Mouse (Mus musculus) midbrain, postnatal 0 days (tissue): Measurements from ENCODE around the gene Sema3d. TPM values are rescaled to one million over a fixed set of nuclear protein-coding genes. Genes with fewer than 3 reads are reported as not detected.

Experiments used
- ATAC-seq: fragments of 200-750 bp; cut with Nextera tagmentation; 2 replicates; pipeline ENCODE4 v1.8.0; 2017; ENCODE audit warnings: moderate number of reproducible peaks, mild to moderate bottlenecking, moderate TSS enrichment, moderate library complexity; ENCODE audit not compliant: low FRiP score
- DNase-seq: peaks from one replicate; pipeline ENCODE4 v3.0.0-alpha.2; 2015; ENCODE audit warnings: low spot score
- H3K27ac ChIP-seq: fragments of 300-500 bp; sonication (generic); 2 replicates; pipeline ENCODE4 v1.5.1; 2014; ENCODE audit warnings: low read depth, mild to moderate bottlenecking, low read length, mixed read lengths
- H3K27me3 ChIP-seq: fragments of 300-500 bp; sonication (generic); 2 replicates; pipeline ENCODE4 v1.6.1; 2014; ENCODE audit warnings: low read length, control low read depth, mixed read lengths; ENCODE audit not compliant: insufficient read depth
- H3K36me3 ChIP-seq: fragments of 300-500 bp; sonication (generic); 2 replicates; pipeline ENCODE4 v1.6.1; 2014; ENCODE audit warnings: low read length, control low read depth, mixed read lengths; ENCODE audit not compliant: insufficient read depth
- H3K4me1 ChIP-seq: fragments of 300-500 bp; sonication (generic); 2 replicates; pipeline ENCODE4 v1.6.1; 2014; ENCODE audit warnings: mild to moderate bottlenecking, control low read depth, antibody characterized with exemption, low read length, mixed read lengths; ENCODE audit not compliant: insufficient read depth
- H3K4me2 ChIP-seq: fragments of 300-500 bp; sonication (generic); 2 replicates; pipeline ENCODE4 v1.6.1; 2014; ENCODE audit warnings: low read depth, mild to moderate bottlenecking, low read length, mixed read lengths; ENCODE audit not compliant: poor library complexity, severe bottlenecking
- H3K4me3 ChIP-seq: fragments of 300-500 bp; sonication (generic); 2 replicates; pipeline ENCODE4 v1.5.1; 2014; ENCODE audit warnings: low read depth, mild to moderate bottlenecking, low read length, moderate library complexity
- H3K9ac ChIP-seq: fragments of 300-500 bp; sonication (generic); replicated peaks from 2 replicates; pipeline ENCODE4 v1.6.1; 2014; ENCODE audit warnings: mild to moderate bottlenecking, low read length, moderate library complexity, mixed read lengths; ENCODE audit not compliant: poor library complexity, severe bottlenecking
- H3K9me3 ChIP-seq: fragments of 300-500 bp; sonication (generic); 2 replicates; pipeline ENCODE4 v1.6.1; 2016; ENCODE audit warnings: low read length, control low read depth
- CTCF ChIP-seq: IDR thresholded peaks from 2 replicates; pipeline ENCODE4 v1.5.1; 2016; ENCODE audit warnings: antibody characterized with exemption, mild to moderate bottlenecking
- WGBS: fragments of 180-500 bp; shearing (Covaris S2); extraction: QIAGEN DNeasy Blood & Tissue Kit; methylation state at CpG from one replicate; pipeline ENCODE4 v1.1.7; 2014; 5-methylcytosine and 5-hydroxymethylcytosine counted together
- polyA plus RNA-seq: library from polyadenylated mRNA; unstranded; fragments of >200 nt; fragmentation: Nextera tagmentation; extraction: Ambion mirVana; gene quantifications from 2 replicates; pipeline ENCODE4 v1.2.1, GENCODE M21; 2015
- total RNA-seq: library from RNA; depleted of rRNA; stranded (reverse); fragments of >200 nt; gene quantifications from 2 replicates; pipeline ENCODE4 v1.2.3, GENCODE M21; 2014

Gene Sema3d
- total and polyA plus RNA-seq, 2 experiments from 2014 or later: 1.8 to 3.7 TPM

- Histone ChIP-seq H3K9ac (no peak overlapping the region), H3K36me3 (no peaks in the 10 kb centered on the region), H3K4me1 (no peaks in the 10 kb centered on the region), H3K4me2 (no peak overlapping the region), H3K27ac (no peak overlapping the region), H3K4me3 (no peak overlapping the region), H3K9me3 (no peaks in the 10 kb centered on the region), H3K27me3 (no peaks in the 10 kb centered on the region)
- 83% methylated on average over 1 of the region's 1 CpGs for WGBS
- TF ChIP-seq CTCF: no peak
- ATAC-seq (no peak), DNase-seq (no peak)
Measured at GRCm38 (mm10) chr5:12566568-12566967, 183.4 kb downstream of the Sema3d start.

DNA sequence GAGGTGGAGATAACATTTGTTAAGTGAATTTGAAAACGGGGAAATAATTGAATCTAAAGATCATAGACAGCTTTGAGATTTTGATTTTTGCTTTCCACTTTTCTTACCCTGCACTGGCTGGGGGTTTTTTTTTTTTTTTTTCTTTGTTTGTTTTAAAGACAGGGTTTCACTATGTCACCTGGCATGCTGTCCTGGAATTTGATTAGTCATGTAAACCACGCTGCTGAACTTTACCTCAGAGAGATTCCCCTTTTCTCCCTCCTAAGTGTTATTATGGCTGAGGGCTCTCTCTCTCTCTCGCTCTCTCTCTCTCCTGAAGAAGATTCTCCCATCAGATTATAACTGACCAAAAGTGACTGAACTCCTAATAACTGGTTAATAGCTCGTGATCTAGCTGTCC, 191.4 kb downstream of the Sema3d start:
- WGBS: 79% methylated on average over 4 of the region's 4 CpGs
- no peaks in the 10 kb centered on the region for H3K9me3 ChIP-seq

DNA sequence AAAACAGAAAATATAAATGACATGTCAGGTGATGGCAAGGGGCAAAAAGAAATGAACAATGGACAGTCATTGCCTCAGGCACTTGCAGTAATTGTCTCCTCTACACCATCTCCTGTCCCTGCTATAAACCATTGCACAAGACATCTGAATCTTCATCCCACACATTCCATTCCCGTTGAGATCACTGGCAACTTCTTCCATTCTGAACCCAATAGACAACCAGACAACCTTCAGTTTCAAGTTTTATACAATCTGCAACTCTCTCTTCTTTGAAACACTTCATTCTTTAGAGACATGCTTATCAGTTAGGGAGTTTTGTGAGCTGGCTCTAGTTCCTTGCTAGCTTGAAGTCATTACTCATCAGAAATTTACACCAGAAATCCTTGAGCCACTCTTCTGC, 192.1 kb downstream of the Sema3d start:
- Histone ChIP-seq H3K36me3 (no peaks in the 10 kb centered on the region), H3K27me3 (no peaks in the 10 kb centered on the region), H3K9me3 (no peaks in the 10 kb centered on the region), H3K9ac (no peak overlapping the region), H3K4me2 (no peak overlapping the region), H3K27ac (no peak overlapping the region), H3K4me3 (no peak overlapping the region), H3K4me1 (no peaks in the 10 kb centered on the region)
- DNase-seq (no peak), ATAC-seq (no peak)
- TF ChIP-seq CTCF: no peak
- 78% methylated on average over 1 of the region's 1 CpGs for WGBS

More for the DNA sequence above, 191.4 kb downstream of the Sema3d start:
- H3K36me3 ChIP-seq: no peaks in the 10 kb centered on the region
- no peaks in the 10 kb centered on the region for H3K4me1 ChIP-seq
- H3K27me3 ChIP-seq: no peaks in the 10 kb centered on the region
- no peak overlapping the region for H3K4me3 ChIP-seq
- DNase-seq (no peak), ATAC-seq (no peak)
- H3K9ac ChIP-seq: no peak overlapping the region
- H3K4me2 ChIP-seq: no peak overlapping the region
- no peak overlapping the region for H3K27ac ChIP-seq
- no peak for TF ChIP-seq CTCF

- Histone ChIP-seq H3K36me3 (no peaks in the 10 kb centered on the region), H3K4me3 (no peak overlapping the region), H3K4me2 (no peak overlapping the region), H3K4me1 (no peaks in the 10 kb centered on the region), H3K9ac (no peak overlapping the region), H3K27me3 (no peaks in the 10 kb centered on the region), H3K27ac (no peak overlapping the region), H3K9me3 (no peaks in the 10 kb centered on the region)
- no peak for TF ChIP-seq CTCF
- DNase-seq: no peak
- no peak for ATAC-seq
- 65% methylated on average over 4 of the region's 4 CpGs for WGBS
Measured at GRCm38 (mm10) chr5:12579752-12580151, 196.6 kb downstream of the Sema3d start.

DNA sequence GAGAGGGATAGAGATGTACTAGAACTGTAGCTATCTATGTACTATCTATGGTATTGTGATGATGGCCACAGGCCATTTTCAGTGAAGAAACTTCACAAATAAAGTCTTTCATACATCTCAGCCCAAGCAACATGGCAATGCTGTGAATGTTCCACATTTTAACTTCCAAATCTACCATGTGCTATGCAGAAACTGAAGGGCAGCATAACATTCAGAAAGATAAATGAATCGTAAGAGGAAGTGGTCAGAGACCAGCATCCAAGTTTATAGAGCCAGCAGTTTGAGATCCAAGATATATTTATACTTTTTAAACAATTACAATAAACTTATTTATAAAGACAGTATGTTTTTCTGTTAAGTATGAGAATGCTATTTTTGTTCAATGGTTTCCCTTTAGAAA, 199.4 kb downstream of the Sema3d start:
- WGBS: 98% methylated on average over 1 of the region's 1 CpGs
- ATAC-seq (no peak), DNase-seq (no peak)
- Histone ChIP-seq H3K4me2 (no peak overlapping the region), H3K9me3 (no peaks in the 10 kb centered on the region), H3K4me3 (no peak overlapping the region), H3K27me3 (no peaks in the 10 kb centered on the region), H3K27ac (no peak overlapping the region), H3K9ac (no peak overlapping the region), H3K4me1 (no peaks in the 10 kb centered on the region), H3K36me3 (no peaks in the 10 kb centered on the region)
- no peak for TF ChIP-seq CTCF

DNA sequence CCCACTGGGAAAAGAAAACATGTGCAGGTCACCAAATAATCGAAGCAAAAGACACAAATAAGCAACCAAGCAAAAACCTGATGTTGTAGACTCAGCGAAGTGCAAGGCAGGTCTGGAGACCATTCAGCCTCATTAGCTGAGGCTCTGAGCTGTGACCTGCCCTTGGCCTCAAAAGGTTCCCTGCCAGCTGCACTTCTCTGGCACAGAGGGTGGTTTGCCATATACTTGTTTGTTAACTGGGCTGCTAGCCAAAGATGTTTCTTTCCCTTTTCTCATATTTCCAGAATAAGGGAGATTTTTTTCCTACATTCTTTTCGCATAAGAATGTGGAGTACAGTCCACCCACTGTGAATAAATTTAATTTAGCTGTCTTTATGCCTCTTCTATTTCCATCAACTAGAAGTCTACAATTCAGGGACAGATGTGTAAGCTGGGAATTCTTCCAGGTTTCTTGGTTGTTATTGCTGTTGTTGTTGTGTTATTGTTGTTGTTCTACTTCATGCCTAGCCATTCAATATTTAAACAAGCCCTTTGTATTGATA, 200.2 kb downstream of the Sema3d start:
- ATAC-seq (no peak), DNase-seq (no peak)
- 74% methylated on average over 3 of the region's 3 CpGs for WGBS
- H3K27ac ChIP-seq: no peak overlapping the region; the same call in 1 of the 2 replicates
- no peak overlapping the region for H3K4me2 ChIP-seq
- H3K27me3 ChIP-seq: no peaks in the 10 kb centered on the region
- H3K4me3 ChIP-seq: no peak overlapping the region
- TF ChIP-seq CTCF: no peak
- no peaks in the 10 kb centered on the region for H3K9me3 ChIP-seq
- H3K4me1 ChIP-seq: no peaks in the 10 kb centered on the region
- no peak overlapping the region for H3K9ac ChIP-seq
- H3K36me3 ChIP-seq: no peaks in the 10 kb centered on the region
